Mouse (Mus musculus) midbrain, embryonic 15.5 days (tissue): ENCODE measurements around the gene Pigf. TPM values are rescaled to one million over a fixed set of nuclear protein-coding genes. Genes with fewer than 3 reads are reported as not detected.

Experiments
- ATAC-seq: fragments of 200-750 bp; cut with Nextera tagmentation; replicated peaks from 2 replicates; pipeline ENCODE4 v1.8.0; 2017; ENCODE audit warnings: moderate TSS enrichment
- H3K27ac ChIP-seq: fragments of 300-500 bp; sonication (generic); 2 replicates; pipeline ENCODE4 v1.5.1; 2015; ENCODE audit warnings: mild to moderate bottlenecking, inconsistent platforms
- H3K27me3 ChIP-seq: fragments of 300-500 bp; sonication (generic); replicated peaks from 2 replicates; pipeline ENCODE4 v1.6.1; 2015; ENCODE audit warnings: inconsistent platforms
- H3K36me3 ChIP-seq: fragments of 300-500 bp; sonication (generic); replicated peaks from 2 replicates; pipeline ENCODE4 v1.6.1; 2015; ENCODE audit warnings: inconsistent platforms
- H3K4me1 ChIP-seq: fragments of 300-500 bp; sonication (generic); 2 replicates; pipeline ENCODE4 v1.6.1; 2015; ENCODE audit warnings: inconsistent platforms
- H3K4me2 ChIP-seq: fragments of 300-500 bp; sonication (generic); 2 replicates; pipeline ENCODE4 v1.6.1; 2015; ENCODE audit warnings: inconsistent platforms, mild to moderate bottlenecking, moderate library complexity
- H3K4me3 ChIP-seq: fragments of 300-500 bp; sonication (generic); 2 replicates; pipeline ENCODE4 v1.5.1; 2015; ENCODE audit warnings: mild to moderate bottlenecking, inconsistent platforms
- H3K9ac ChIP-seq: fragments of 300-500 bp; sonication (generic); 2 replicates; pipeline ENCODE4 v1.6.1; 2015; ENCODE audit warnings: mild to moderate bottlenecking, inconsistent platforms
- H3K9me3 ChIP-seq: fragments of 300-500 bp; sonication (generic); 2 replicates; pipeline ENCODE4 v1.6.1; 2016; ENCODE audit warnings: inconsistent platforms
- WGBS: fragments of 180-500 bp; shearing (Covaris S2); methylation state at CpG from one replicate; pipeline ENCODE4 v1.1.7; 2015; ENCODE audit warnings: mixed read lengths; 5-methylcytosine and 5-hydroxymethylcytosine counted together
- polyA plus RNA-seq: library from polyadenylated mRNA; unstranded; fragments of >200 nt; fragmentation: Nextera tagmentation; extraction: Ambion mirVana; gene quantifications from 2 replicates; pipeline ENCODE4 v1.2.1, GENCODE M21; 2015

Gene Pigf
- polyA plus RNA-seq, 1 experiment from 2014 or later = 29.0 TPM

DNA sequence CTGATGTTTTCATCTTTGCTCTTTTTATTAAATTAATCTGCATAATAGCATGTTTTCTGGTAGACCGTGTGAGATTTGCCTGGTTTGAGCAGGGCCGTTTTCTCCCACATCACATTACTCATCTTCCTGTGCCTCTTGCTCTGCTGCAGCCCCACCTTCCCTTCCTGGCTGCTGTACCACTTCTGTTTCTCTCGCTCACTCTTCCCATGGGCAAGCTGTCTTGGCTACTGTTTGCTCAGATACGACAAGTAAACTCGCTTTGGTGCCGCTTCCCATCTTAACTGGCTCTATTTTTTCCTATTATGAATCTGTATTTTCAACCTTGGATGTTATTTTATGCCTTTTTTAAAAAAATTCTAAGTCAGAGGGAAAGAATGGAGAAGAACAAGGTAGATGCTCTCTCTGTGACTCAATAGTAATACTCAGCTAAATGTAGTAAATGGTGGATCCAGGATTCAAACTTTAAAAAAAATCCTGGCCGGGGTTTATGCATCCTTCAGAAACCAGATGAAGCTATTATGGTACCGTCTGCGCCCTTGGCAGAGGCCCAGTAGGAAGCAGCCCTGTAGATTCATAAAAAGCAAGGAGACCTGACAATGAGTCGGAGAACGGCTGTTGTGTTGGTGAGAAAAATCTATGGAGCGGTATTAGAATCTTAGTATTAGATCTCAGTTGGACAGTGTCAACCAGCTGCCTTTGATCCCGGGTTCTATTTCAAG lies 13.7 kb downstream of the Pigf start:
- ATAC-seq = no peak
- H3K4me3 ChIP-seq = no peak overlapping the region
- no peaks in the 10 kb centered on the region; the same call in 1 of the 2 replicates for H3K36me3 ChIP-seq
- no peak overlapping the region for H3K9ac ChIP-seq
- 87% methylated on average over 13 of the region's 13 CpGs for WGBS
- no peaks in the 10 kb centered on the region for H3K27me3 ChIP-seq
- no peaks in the 10 kb centered on the region for H3K9me3 ChIP-seq
- H3K4me2 ChIP-seq = no peak overlapping the region
- no peaks in the 10 kb centered on the region for H3K4me1 ChIP-seq
- H3K27ac ChIP-seq = no peak overlapping the region

GRCm38 (mm10) chr17:87008950-87009349 lies 16.3 kb downstream of the Pigf start:
- 86% methylated on average over 3 of the region's 3 CpGs for WGBS
- H3K9ac ChIP-seq = no peak overlapping the region
- no peaks in the 10 kb centered on the region for H3K4me1 ChIP-seq
- no peak for ATAC-seq
- H3K27me3 ChIP-seq = no peaks in the 10 kb centered on the region
- H3K36me3 ChIP-seq = no peaks in the 10 kb centered on the region; the same call in 1 of the 2 replicates
- no peak overlapping the region for H3K4me2 ChIP-seq
- no peaks in the 10 kb centered on the region for H3K9me3 ChIP-seq
- no peak overlapping the region for H3K27ac ChIP-seq
- no peak overlapping the region for H3K4me3 ChIP-seq

DNA sequence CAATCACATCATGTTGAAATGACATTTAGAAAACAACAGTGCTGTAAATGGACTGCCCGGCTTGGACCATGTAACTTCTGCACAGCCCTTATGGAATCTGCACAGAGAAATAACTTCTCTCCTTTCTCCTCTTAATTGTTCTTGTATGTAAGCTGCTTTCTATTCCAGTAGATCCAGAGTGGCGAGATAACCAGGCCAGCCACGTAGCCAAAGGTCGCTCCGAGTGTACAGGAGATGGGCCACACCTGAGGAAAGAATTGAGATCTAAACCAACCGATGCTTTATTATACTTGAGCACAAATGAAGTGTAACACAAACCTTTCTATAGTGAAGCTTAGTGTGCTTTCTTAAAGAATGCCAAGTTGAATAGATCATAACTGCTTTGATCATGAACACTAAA lies 27.9 kb downstream of the Pigf start:
- 93% methylated on average over 6 of the region's 6 CpGs for WGBS
- no peak for ATAC-seq
- no peaks in the 10 kb centered on the region for H3K36me3 ChIP-seq

DNA sequence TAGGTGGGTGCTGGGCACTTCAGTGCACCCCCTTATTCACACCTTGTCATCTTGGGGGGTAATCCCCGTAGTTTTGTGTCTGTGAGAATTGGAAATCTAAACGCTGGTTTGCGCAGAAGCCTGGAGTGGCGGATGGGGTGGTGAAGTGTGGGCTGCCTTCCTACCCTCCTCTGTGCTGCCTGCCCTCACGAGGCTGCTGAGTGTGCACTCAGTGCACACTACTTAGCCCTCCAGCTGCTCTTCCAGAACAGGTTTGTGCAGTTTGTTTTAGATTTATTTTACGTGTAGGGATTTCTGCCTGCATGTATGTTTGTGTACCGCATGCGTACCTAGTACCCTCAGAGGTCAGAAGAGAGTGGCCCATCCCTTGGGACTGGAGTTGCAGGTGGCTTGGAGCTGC lies 33.9 kb downstream of the Pigf start:
- WGBS = 92% methylated on average over 8 of the region's 8 CpGs
- no peak overlapping the region for H3K4me3 ChIP-seq
- H3K36me3 ChIP-seq = no peaks in the 10 kb centered on the region
- no peaks in the 10 kb centered on the region for H3K9me3 ChIP-seq
- no peak overlapping the region for H3K27ac ChIP-seq
- no peak overlapping the region for H3K4me2 ChIP-seq
- no peak overlapping the region for H3K9ac ChIP-seq
- H3K27me3 ChIP-seq = no peaks in the 10 kb centered on the region
- ATAC-seq = no peak
- peaks cover 14% of the 10 kb centered on the region for H3K4me1 ChIP-seq

More for the DNA sequence above, 27.9 kb downstream of the Pigf start:
- Histone ChIP-seq H3K4me2 (no peak overlapping the region), H3K9ac (no peak overlapping the region), H3K9me3 (no peaks in the 10 kb centered on the region), H3K4me3 (no peak overlapping the region), H3K27me3 (no peaks in the 10 kb centered on the region), H3K4me1 (no peaks in the 10 kb centered on the region), H3K27ac (no peak overlapping the region)

DNA sequence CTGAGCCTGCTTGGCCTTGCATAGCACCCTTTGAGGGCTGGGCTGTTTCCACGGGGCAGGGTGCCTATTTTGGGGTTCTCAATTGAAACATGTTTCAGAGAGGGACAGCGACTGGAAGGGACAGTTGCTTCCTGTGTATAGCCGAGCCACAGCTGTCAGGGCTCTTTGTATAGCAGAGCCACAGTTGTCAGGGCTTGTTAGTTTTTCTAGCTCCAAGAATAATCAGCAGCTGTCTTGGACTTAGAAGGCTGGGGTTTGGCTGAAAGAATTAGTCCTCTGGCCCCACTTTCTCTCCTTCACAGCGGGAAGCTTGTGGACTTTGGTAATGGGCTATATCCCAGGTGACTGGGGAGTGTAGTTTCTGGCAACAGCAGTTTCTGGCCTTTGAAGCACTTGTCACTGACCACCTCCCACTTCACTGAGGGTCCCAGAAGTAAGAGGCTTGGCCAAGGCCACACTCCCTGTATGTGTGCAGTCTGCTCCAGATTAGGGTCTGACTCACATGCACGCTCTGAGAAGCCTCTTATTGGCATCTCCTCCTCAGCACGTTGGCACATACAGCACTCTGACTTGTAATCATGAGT lies 36.5 kb downstream of the Pigf start:
- Histone ChIP-seq H3K9me3 (no peaks in the 10 kb centered on the region), H3K4me1 (peaks cover 16% of the 10 kb centered on the region), H3K4me3 (no peak overlapping the region), H3K9ac (no peak overlapping the region), H3K27ac (no peak overlapping the region), H3K36me3 (no peaks in the 10 kb centered on the region), H3K4me2 (no peak overlapping the region), H3K27me3 (no peaks in the 10 kb centered on the region)
- 27% methylated on average over 6 of the region's 6 CpGs for WGBS
- peak; percentile 59 for ATAC-seq

DNA sequence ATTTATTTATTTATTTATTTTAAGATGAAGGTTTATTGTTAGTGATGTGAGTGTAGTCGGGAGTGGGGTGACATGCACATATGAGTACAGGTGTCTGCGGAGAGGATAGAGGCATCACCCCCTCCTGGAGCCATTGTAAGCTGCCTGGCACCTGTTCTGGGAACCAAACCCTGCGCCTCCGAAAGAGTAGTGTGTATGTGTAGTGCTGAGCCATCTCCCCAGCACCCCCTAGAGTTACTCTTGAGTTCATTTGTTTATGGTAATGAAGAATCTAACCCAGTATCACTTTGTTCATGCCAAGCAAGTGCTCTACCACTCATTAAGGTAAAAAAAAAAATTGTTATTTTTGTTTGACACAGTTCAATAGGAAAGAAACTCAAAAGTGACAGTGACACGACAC lies 37.0 kb downstream of the Pigf start:
- Histone ChIP-seq H3K9ac (no peak overlapping the region), H3K4me2 (no peak overlapping the region), H3K27me3 (no peaks in the 10 kb centered on the region), H3K4me1 (peaks cover 16% of the 10 kb centered on the region), H3K4me3 (no peak overlapping the region), H3K36me3 (no peaks in the 10 kb centered on the region), H3K9me3 (no peaks in the 10 kb centered on the region), H3K27ac (no peak overlapping the region)
- 0 out of 2 replicates have a peak, but pooled peaks have one; percentile 49 for ATAC-seq
- WGBS = 52% methylated on average over 5 of the region's 5 CpGs

DNA sequence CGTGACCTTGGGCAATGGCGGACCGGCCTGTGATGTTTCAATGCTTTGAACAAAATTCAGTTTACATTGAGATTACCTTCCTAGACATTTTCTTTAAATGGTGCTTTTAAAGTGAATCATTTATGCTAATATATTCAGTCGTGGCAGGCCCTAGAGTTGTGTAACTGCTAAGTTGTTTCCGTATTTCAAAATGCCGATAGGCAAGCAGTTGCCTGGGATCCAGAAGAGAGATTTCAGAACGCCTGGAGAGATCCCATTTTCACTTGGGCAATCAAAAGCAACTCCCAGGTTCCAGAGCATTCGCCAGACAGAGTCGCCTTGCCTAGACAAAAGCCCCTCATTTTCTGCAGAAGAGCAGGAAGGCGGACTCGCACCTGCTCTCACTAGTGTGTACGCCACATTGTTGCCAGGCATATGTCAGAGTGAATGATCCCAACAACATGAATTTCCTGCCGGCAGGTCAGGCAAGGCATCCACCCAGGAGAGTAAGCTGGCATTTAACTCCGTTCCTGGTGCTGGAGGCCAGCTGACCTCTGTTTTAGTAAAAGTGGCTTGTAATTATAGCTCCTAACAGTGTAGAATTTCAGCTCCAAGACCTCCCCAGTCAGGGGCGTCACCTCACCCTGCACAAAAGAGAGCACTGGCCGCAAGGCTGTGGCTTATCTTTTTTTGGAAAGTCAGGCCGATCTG lies 38.6 kb downstream of the Pigf start:
- H3K9me3 ChIP-seq = no peaks in the 10 kb centered on the region
- no peak for ATAC-seq
- H3K4me2 ChIP-seq = peak overlapping the region; percentile 14; the same call in 1 of the 2 replicates
- H3K4me3 ChIP-seq = no peak overlapping the region
- peaks cover 16% of the 10 kb centered on the region for H3K4me1 ChIP-seq
- H3K9ac ChIP-seq = no peak overlapping the region
- no peaks in the 10 kb centered on the region for H3K27me3 ChIP-seq
- no peaks in the 10 kb centered on the region for H3K36me3 ChIP-seq
- H3K27ac ChIP-seq = peak overlapping the region; percentile 58; the same call in 1 of the 2 replicates
- WGBS = 29% methylated on average over 17 of the region's 17 CpGs

- H3K4me1 ChIP-seq = peaks cover 12% of the 10 kb centered on the region
- 70% methylated on average over 9 of the region's 9 CpGs for whole genome bisulfite sequencing
- H3K36me3 ChIP-seq = no peaks in the 10 kb centered on the region
- no peaks in the 10 kb centered on the region for H3K9me3 ChIP-seq
- no peak overlapping the region for H3K4me2 ChIP-seq
- no peaks in the 10 kb centered on the region for H3K27me3 ChIP-seq
- no peak overlapping the region for H3K9ac ChIP-seq
- no peak overlapping the region for H3K27ac ChIP-seq
- no peak overlapping the region for H3K4me3 ChIP-seq
- no peak for ATAC-seq
Measured at GRCm38 (mm10) chr17:86982497-86982896, 42.7 kb downstream of the Pigf start.

DNA sequence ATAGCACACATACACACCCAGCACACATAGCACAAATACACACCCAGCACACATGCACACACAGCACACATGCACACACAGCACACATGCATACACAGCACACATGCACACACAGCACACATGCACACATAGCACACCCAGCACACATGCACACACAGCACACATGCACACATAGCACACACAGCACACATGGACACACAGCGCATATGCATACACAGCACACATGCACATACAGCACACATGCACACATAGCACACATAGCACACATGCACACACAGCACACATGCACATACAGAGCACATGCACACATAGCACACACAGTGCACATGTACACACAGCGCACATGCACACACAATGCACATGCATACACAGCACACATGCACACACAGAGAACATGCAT lies 43.5 kb downstream of the Pigf start:
- 100% methylated on average over 2 of the region's 2 CpGs for WGBS
- H3K9ac ChIP-seq = no peak overlapping the region
- ATAC-seq = no peak

DNA sequence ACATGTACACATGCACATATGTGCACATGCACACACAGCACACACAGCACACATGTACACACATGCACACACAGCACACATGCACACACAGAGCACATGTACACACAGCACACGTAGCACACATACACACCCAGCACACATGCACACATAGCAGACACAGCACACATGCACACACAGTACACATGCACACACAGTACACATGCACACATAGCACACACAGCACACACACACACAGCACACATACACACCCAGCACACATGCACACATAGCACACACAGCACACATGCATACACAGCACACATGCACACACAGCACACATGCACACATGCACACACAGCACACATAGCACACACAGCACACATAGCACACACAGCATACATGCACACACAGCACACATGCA lies 44.0 kb downstream of the Pigf start:
- WGBS = 91% methylated on average over 1 of the region's 1 CpGs
- no peak for ATAC-seq
- Histone ChIP-seq H3K4me2 (no peak overlapping the region), H3K4me1 (peaks cover 1% of the 10 kb centered on the region), H3K27ac (no peak overlapping the region), H3K9ac (no peak overlapping the region), H3K36me3 (no peaks in the 10 kb centered on the region), H3K4me3 (no peak overlapping the region), H3K9me3 (no peaks in the 10 kb centered on the region), H3K27me3 (no peaks in the 10 kb centered on the region)

More for the DNA sequence above, 43.5 kb downstream of the Pigf start:
- Histone ChIP-seq H3K36me3 (no peaks in the 10 kb centered on the region), H3K4me2 (no peak overlapping the region), H3K4me3 (no peak overlapping the region), H3K27ac (no peak overlapping the region), H3K4me1 (peaks cover 6% of the 10 kb centered on the region), H3K27me3 (no peaks in the 10 kb centered on the region), H3K9me3 (no peaks in the 10 kb centered on the region)

GRCm38 (mm10) chr17:86978496-86978895 lies 46.7 kb downstream of the Pigf start:
- Histone ChIP-seq H3K4me3 (no peak overlapping the region), H3K4me2 (no peak overlapping the region), H3K36me3 (no peaks in the 10 kb centered on the region), H3K27me3 (no peaks in the 10 kb centered on the region), H3K4me1 (no peaks in the 10 kb centered on the region), H3K9ac (no peak overlapping the region), H3K27ac (no peak overlapping the region), H3K9me3 (no peaks in the 10 kb centered on the region)
- ATAC-seq = no peak
- 91% methylated on average over 6 of the region's 6 CpGs for WGBS

DNA sequence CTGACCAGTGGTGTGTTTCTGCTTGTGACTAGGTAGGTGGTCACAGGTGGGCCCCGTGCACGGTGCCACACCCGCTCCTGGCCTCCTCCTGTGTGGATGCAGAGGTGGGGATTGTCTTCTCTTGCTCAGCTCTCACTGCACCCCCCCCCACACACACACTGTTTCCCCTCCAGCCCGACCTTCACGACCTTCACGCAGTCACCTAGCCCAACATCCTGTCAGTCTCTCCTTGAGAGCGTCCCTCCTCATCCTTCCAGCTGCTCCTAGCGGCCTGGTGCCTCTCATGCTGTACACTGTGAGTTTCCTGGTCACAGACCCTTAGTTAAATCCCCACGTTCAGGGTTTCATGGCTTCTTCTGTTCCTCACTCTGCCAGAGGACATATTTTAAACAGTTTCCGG lies 48.8 kb downstream of the Pigf start:
- no peaks in the 10 kb centered on the region for H3K9me3 ChIP-seq

More for the DNA sequence above, 48.8 kb downstream of the Pigf start:
- ATAC-seq = no peak
- Histone ChIP-seq H3K4me3 (no peak overlapping the region), H3K9ac (no peak overlapping the region), H3K36me3 (no peaks in the 10 kb centered on the region), H3K27me3 (no peaks in the 10 kb centered on the region), H3K4me1 (no peaks in the 10 kb centered on the region), H3K27ac (no peak overlapping the region), H3K4me2 (no peak overlapping the region)
- 86% methylated on average over 10 of the region's 10 CpGs for WGBS
